Mouse (Mus musculus) retina, postnatal 7 days (tissue): ENCODE results near the gene Krt13.

Experiments used
- DNase-seq: peaks from one replicate; pipeline ENCODE4 v3.0.0-alpha.2; 2012; ENCODE audit warnings: low read depth, low spot score

Krt13 gene

GRCm38 (mm10) chr11:100121466-100121865 is at the start of gene Krt13:
Gene Krt13, minus strand, starts transcription at chr11:100121566.
- no peak for DNase-seq

DNA sequence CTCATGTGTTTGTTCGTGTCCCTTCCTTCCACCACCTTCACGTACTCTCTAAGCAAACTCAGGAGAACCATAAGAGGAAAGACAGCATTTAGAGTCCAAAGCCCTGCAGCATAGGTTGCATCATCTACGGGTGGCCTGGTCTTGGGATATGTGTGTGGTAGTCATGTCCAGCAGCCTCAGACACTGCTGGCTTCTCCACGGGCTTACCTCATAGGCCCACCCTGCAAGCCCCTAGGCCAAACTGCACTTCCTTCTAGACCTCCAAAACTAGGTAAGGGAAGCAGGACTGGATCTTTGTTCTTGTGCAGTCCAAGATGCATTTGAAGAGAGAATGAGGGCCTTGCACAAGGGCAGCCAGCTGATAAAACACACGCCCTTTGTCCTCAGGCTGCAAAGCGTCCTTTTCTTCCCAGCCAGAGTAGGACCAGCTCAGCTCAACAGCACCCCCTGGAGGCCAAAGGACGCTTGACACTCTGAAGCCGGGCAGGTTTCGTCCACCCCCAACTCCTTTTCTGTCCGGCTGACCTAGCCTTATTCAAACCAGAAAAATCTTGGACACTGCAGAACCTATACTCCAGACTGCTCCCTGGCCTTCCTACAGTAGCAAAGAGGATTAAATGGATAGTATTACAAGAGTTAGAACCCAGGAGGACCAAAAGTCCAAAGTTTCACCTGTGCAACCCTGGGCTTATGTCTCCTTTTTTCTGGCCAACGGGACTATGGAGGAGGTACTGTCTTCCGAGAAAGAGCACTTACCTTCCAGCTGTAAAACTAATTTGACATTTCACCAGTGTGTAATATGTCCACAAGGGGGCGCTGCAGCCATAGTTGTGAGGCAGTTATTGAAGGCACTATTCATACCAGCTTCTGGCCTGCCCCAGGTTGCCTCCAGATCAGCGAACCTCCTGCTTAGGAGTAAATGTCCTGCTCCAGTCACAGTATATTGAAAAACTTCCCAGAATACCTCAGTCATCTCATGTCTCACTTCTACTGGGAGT is 47.7 kb upstream of the Krt13 start:
- DNase-seq: peak; percentile 53

- no peak for DNase-seq
These were observed 46.7 kb upstream of the Krt13 start for GRCm38 (mm10) chr11:100168071-100168470.

DNA sequence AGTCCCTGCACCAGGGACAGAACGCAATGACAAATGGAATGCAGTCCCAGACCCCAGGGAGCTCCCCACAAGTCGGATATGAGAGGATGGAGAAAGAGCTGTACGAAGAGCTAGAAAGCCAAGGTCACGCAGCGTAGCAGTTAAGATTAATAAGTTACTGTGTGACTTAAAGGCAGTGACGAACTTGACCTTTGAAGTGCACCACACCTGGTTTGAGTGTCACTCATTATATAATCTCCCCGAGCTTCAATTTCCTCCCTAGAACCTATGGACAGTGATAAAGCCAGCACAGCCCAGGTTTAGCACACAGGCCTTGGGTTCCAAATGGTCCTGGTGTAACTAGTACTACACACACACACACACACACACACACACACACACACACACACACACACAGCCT is 43.0 kb upstream of the Krt13 start:
- DNase-seq: no peak

DNA sequence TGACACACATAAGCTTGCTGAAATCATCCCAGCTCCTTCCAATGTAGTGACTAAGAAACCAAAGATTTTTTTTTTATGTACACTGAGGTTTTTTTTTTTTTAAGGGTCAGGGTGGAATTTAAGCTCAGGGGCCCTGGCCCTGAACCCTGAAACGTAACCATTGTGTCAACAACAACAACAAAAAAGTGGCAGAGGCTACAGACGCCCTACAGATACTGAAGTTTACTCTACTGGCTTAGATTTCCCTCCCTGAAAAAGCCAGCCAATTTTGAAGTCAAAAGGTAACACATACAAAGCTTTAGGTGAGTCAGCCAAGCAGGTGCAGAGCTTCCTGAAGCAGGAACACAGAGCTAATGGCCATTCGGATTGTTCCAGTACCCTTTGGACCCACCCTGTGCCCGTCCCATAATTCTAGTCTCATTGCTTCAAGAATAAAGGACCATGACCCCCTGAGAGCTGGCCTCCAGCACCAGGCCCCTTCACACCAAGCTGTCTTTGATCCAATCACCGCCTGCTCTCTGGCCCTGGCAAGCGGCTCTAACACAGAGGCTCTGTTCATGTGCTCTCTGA is 36.6 kb upstream of the Krt13 start:
- no peak for DNase-seq

DNA sequence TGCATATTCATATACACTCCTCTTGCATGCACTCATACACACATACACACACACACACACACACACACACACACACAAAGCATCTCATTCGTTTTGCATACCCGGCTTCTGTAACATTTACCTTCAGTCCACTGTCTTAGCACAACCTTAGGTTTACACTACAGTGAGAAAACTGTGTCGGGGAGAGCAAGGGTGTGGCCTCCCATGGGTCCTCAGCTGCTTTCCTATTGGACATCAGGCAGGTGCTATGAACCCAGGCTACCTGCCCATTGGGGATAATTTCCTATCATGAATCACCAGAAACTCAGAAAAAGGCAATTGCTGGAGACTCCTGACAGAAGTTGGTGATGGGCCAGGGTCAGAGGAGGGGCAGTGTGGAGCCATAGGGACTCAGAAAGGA is 36.0 kb upstream of the Krt13 start:
- no peak for DNase-seq

- no peak for DNase-seq
These were observed 34.3 kb upstream of the Krt13 start for GRCm38 (mm10) chr11:100155497-100156255.

- DNase-seq: no peak
These were observed 27.4 kb upstream of the Krt13 start, which contains the start of gene Krt19 for GRCm38 (mm10) chr11:100148615-100149330. Gene Krt19, minus strand, starts transcription at chr11:100148665.

GRCm38 (mm10) chr11:100147566-100148353 is 26.4 kb upstream of the Krt13 start:
- no peak for DNase-seq

DNA sequence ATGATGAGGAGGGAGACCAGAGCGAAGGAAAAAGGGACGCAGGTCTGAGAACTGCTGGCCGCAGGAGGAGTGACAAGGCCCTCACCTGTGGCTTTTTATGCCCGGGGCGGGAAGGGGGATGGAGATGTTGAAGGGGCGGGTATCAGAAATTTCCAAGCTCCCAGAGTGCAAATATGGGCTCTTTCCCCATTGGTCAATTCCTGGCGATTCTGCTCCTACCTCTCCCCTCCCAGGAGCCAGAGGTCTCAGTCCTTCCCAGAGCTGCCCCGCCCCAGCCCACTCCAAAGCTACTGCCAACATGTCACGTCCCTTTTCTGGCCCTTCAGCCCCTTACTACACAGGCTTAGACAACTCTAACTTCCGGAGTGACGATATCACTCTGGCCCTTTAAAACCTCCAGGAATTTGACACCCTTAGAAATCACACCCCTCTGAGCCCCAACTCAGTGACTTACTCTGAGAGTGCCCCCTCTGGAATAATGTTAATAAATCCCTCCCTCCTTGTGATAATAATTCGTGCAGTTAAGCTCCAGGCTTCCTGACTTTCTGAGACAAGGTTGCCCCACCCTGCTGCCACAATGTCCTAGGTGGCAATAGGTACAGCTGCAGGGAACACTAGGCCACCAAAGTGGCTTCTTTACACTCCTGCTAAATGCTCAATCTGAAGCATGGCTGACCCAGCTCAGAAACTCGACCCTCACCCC is 24.6 kb upstream of the Krt13 start:
- DNase-seq: no peak

GRCm38 (mm10) chr11:100145104-100145503 is 23.7 kb upstream of the Krt13 start:
- DNase-seq: no peak

- no peak for DNase-seq
These were observed 19.6 kb upstream of the Krt13 start for GRCm38 (mm10) chr11:100140966-100141365.

DNA sequence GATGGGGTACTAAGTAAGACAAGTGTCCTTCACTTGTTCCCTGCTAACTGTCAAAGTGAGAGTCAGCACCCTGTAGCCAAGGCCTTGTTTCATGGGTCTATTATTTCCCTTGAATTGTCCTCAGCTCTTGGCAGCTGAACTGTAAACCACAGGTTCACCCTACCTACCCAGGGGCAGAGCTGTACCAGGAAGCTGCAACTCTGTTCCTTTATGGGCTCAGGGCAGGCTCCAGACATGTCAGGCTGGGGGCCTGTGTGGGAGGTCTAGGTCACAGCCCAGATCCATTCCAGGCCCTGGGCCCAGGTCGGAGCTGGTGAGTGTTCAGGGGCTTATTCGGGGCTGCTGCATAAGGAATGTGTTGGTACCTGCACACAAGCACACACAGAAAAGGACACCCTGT is 18.0 kb upstream of the Krt13 start:
- DNase-seq: no peak

DNA sequence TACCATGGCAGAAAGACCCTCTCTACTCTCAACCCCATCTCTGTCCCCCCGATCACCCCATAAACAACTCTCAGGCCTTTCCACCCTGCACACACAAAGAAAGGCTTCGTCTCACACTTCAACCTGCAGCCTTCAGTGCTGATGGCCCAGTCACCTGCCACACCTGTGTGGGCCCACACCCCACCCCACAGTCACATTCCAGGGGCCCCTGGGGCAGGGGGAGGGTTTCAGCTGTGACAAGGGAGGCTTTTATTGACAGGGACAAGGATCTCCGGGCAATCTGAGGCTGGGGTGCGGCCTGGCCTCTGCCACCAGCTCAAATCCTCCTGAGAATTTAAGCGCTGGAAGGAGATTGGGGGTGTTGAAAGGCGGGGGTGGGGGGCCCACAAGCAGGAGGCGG is 17.4 kb upstream of the Krt13 start:
- DNase-seq: no peak

DNA sequence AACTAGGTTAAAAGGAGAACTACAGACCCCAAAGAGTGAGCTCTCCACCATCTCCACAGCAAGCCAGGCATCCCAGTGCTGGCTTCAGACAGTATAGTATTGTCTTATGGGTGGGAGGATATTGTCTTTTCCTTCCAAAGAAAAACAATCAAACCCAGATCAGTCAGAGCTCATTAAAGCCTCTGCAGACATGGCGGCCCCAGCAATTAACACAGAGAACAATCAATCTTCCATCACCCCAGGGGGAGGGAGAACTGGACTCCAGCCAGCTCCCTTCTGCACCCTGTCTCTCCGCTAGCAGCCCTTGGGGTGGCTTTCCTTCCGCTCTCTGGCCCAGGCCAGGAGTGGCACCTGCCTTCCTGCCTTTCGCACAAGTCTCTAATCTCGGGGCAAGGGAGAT is 16.3 kb upstream of the Krt13 start:
- DNase-seq: no peak

GRCm38 (mm10) chr11:100136559-100136958 is 15.2 kb upstream of the Krt13 start:
- no peak for DNase-seq

- no peak for DNase-seq
These were observed 14.4 kb upstream of the Krt13 start, which contains the start of gene Krt15 for GRCm38 (mm10) chr11:100135731-100136130. Gene Krt15, minus strand, starts transcription at chr11:100135928.

DNA sequence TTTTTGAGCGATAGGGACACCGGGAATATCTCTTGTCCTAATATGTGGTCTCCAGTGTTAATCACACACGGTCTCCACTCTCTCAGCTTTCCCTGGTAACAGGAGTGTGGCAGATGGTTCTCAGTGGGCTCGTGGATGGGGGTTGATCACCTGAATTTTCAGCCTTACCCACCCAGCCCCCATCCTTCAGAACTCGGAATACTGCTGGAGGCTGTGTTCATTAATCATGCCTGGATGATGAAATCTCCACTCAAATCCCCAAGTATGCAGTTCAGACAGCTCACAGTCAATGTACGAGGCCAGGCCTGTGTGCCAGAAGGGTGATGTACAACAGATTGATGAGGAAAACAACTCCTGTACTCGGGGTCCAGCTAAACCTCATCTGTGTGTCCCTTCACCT is 3.5 kb upstream of the Krt13 start:
- DNase-seq: no peak

GRCm38 (mm10) chr11:100120331-100120730 is 1.0 kb downstream of the Krt13 start:
- no peak for DNase-seq

GRCm38 (mm10) chr11:100113742-100114029 is 7.7 kb downstream of the Krt13 start:
- DNase-seq: no peak
